Mouse (Mus musculus) heart, postnatal 4 days (tissue): Measurements from ENCODE around the gene Gm21981. TPM values are rescaled to one million over a fixed set of nuclear protein-coding genes. Genes with fewer than 3 reads are reported as not detected.

Experiments
- DNase-seq: peaks from one replicate; pipeline ENCODE4 v3.0.0; 2021
- total RNA-seq, 2 experiments: library from RNA; stranded (reverse); gene quantifications; 2 replicates each; pipeline ENCODE4 v1.2.3; 2021

The Gm21981 gene
- 1 to 10 TPM in 1 of 2 experiments, under 1 TPM in 1; 0.98 to 1.1 TPM for total RNA-seq

- DNase-seq: no peak
Measured at GRCm38 (mm10) chr17:47694442-47694502, at the start of gene Gm21981. TSS of gene Gm21981 (minus strand) at chr17:47694455.

- peak; percentile 32 for DNase-seq
Measured at GRCm38 (mm10) chr17:47742991-47743734, 48.9 kb upstream of the Gm21981 start.

DNA sequence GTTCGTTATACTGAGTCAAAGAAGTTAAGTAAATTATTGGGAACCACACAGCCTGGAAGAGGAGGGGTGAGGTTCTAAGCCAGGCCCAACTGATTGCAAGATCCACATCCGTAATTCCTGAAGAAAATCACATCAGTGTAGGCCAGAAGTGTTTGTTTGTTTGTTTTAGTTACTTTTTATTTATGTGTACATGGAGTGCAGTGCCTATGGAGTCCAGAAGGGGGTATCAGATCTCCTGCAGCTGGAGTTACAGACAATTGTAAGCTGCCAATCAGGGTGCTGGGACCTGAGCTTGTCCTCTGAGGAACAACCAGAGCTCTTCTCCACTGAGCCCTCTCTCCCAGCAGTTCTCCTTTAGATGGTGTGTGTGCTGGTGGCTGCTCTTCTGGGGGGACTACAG lies 45.9 kb upstream of the Gm21981 start:
- no peak for DNase-seq

GRCm38 (mm10) chr17:47738879-47739798 lies 44.9 kb upstream of the Gm21981 start:
- peak; percentile 35 for DNase-seq

GRCm38 (mm10) chr17:47738066-47738878 lies 44.0 kb upstream of the Gm21981 start:
- DNase-seq: peak; percentile 57

DNA sequence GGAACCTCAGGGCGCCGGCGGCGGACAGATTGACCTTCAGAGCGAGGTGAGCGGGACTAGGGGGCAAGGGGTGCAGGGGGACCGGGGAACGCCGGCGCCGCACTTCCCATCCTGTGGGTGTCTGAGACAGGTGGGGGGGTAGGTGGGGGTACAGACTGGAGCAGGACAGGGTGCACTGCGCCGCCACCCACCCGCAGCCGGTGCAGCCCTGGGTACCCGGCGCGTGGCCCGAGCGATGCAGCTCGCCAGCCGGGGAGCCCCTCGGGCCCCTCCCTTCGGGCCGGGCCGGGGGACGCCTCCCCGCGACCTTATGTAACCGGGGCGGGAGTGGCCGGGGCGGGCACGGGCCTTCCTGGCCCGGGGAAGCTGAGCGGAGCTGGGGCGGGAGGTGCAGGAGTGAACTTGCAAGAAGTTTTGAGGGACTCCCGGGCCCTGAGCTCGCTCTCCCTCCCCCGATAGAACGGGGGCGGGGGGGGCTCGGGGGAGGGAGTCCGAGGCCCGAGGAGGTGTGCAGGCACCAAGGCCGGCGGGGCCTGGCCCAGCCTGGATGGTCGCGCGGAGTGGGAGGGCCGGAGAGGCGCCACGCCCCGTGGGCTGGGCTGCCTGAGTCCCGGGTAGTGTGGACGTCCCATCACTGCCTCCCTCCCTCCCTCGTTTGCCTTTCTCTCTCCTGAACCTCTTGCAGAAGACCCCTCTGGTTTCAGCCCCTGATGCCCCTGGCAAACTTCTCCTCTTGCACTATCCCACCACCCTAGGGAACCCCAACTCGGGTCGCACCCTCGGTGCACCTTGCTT lies 43.2 kb upstream of the Gm21981 start:
- peak; percentile 92 for DNase-seq

GRCm38 (mm10) chr17:47736856-47737255 lies 42.6 kb upstream of the Gm21981 start, which contains the start of gene Tfeb:
TSS of gene Tfeb (plus strand) at chr17:47737030.
- peak; percentile 99 for DNase-seq

GRCm38 (mm10) chr17:47735553-47736100 lies 41.4 kb upstream of the Gm21981 start:
- no peak for DNase-seq

DNA sequence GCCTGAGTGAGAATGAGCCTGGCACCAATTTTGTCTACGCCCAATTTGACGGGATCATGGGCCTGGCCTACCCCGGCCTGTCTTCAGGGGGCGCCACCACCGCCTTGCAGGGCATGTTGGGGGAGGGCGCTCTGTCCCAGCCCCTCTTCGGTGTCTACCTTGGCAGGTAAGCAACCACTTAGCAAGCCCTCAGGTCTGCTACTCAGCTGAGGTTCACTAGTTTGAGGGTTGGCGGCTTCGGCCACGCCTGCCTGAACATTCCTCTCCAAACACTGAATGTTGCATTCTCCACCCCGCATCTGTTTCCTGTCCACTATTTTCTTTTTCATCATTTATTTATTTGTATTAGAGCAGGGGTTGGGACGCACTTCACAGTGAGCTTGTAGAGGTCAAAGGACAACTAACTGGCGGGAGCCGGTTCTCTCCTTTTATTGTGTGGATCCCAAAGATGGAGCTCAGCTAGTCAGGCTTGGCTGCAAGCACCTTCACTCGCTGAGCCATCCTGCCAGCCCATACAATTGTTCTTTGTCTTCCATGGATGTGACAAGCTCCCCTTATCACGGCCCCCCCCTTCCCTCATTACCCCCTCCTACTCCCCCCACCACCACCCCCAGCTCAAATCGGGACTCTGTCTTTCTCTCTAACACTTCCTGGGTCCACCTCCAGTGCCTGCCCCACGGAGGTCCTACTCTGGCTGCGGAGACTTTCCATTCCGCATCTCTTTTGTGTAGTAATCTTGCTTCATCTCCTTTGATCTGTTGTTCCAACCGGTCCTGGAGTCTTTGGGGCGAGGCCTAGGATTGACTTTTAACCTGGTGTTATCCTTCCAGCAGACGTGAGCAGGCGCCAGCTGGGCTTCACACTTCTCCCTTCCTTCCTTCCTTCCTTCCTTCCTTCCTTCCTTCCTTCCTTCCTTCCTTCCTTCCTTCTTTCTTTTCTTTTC lies 36.6 kb upstream of the Gm21981 start:
- DNase-seq: no peak

DNA sequence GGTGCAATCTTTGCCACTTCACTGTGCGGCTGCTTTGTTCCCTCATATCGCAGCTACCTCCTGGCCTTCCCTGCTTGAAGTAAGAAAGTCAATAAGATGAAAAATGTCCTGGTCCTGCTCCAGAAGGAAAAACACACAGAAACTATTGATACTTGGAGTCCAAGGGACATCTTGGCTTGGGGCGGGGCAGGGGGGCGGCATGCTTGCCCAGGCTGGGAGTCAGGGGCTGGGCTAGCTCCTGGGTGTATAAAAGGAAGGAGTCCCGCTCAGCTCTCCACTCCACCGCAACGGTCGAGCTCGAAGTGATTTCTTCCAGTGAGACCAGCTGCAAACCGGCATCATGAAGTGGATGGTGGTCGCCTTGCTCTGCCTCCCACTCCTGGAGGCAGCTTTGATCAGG lies 32.3 kb upstream of the Gm21981 start, which contains the start of gene Pgc:
Gene Pgc, plus strand, starts transcription at position 277 of the 400 bp plus-strand sequence.
- DNase-seq: no peak

GRCm38 (mm10) chr17:47721183-47721582 lies 26.9 kb upstream of the Gm21981 start:
- no peak for DNase-seq

DNA sequence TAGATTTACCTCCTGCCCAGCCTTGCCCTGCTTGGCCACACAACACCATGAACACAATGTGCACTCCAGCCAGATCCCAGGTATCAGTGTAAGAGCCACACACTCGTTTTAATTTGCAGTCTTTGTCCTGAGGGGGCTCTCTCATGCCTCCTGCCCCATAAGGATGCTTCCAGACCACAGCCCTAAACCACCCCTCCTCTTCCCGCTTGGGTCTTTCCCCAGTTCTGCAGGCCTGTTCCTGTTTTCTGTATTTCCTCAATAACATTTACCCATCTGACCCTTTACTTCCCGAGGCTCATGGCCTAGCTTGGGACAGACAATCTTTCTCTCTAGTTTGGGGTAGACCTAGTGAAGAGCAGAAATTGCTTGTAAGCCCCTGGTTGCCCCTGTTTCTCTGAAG lies 20.8 kb upstream of the Gm21981 start:
- DNase-seq: no peak

DNA sequence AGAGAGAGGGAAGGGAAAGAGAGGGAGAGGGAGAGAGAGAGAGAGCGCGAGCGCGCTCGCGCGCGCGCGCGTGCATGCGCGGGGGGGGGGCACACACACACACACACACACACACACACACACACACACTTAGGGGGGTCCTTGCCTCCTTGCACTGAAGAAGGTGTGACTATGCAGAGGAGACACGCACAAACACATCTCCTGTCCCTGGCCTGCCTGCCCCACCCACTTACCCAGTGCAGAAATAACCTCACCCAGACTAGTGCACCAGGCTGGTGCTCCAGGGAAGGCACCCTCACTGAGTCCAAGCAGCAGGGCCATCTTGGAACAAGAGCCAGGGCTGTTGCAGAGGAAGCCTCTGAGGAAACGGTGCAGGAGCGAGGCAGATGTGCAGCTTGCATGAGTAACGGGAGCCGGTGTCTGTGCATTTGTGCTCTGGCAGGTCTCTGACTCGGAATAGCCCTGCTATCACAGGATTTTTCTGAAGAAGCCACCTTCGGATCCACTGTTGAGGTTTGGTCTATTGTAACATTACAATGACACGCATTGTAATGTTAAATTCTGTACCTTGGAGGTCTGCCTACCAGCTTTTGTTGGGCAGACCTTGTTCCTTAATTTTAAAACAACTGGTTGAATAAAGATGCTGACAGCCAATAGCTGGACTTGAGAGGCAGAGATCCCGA lies 18.8 kb upstream of the Gm21981 start:
- no peak for DNase-seq

DNA sequence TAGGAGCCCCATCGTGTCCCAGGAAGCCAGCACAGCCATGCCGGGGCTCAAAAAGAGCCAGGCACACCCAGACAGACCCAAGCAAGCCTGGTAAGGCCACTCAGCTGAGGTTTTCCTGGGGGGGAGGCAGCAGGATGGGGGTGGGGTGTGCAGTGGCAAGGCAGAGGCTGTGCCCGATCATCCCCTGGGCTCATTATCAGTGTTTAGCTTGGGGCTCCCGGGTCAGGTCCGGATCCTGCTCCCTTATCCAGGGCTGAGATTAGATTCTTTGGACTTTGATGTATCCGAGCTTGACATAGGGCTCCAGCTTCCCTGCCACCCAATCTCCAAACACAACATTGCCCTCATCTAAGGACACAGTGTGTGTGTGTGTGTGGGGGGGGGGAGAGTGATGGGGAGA lies 17.6 kb upstream of the Gm21981 start:
- DNase-seq: no peak

DNA sequence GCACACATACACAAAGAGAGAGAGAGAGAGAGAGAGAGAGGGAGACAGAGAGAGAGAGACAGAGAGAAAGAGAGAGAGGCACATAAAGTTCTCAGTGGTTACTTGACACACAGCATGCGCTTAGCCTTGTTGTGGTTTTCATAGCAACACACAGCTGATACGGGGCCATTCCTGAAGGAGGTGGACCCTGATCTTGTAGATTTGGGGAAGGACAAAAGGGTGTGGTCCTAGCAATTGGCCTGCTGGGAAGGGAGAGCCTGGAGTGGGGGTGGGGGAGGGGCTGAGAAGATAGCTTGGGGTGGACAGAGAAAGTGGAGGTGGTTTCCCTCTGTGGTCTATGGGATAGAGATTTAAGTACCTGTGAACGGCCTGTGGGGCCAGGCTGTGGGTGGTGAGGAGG lies 15.8 kb upstream of the Gm21981 start:
- DNase-seq: no peak

DNA sequence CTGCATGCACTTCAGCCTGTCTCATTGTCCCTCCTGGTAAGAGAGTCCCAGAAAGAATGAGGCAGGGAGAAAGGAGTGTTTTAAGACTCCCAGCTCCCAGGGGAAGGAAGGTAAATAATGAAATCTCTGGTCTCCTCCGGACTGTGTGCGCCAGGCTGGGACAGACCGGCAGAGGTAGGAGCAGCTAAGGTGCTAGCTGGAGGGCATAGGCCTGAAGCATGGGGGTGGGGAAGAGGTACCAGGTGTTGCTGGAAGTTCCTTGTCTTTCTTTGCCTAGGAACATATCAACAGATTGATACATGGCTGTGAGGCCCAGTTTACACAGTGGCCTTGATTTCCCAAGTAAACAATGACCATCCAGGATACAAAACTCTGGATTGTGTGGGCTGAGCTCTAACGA lies 14.7 kb upstream of the Gm21981 start:
- no peak for DNase-seq

- DNase-seq: no peak
Measured at GRCm38 (mm10) chr17:47707961-47708360, 13.7 kb upstream of the Gm21981 start.

- DNase-seq: peak; percentile 41
Measured at GRCm38 (mm10) chr17:47706196-47706595, 11.9 kb upstream of the Gm21981 start.

DNA sequence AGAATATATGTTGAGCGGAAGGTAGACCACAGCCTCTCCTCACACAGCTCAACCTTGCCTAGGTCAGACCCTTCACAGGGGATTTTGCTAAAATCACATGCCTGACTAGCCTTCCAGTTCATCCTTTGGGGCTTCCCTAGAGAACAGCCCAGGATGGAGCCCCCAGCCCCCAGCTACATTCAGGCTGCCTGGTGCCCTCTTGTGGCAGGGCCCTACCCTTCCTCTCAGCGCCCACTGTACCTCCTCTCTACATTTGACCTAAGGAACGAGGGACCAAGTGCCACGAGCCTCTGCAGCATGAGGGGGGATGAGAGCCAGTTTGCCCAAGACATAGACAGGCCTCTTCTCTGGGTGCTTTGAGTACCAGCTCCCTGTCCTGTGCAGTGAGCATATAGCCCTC lies 10.4 kb upstream of the Gm21981 start:
- no peak for DNase-seq

DNA sequence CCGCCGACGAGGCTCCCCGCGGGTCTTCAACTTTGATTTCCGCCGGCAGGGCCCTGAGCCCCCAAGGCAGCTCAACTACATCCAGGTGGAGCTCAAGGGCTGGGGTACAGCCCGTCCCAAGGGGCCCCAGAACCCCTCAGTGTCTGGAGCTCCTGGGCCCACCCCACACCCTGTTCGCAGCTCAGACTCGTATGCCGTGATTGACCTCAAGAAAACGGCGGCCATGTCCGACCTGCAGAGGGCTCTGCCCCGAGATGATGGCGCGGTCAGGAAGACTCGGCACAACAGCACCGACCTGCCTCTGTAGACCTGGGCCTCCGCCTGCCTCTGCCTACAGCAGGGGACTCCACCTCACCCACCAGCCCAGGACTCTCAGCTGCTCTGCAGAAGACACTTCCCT lies 9.3 kb upstream of the Gm21981 start:
- no peak for DNase-seq
